Mouse (Mus musculus): Measurements from ENCODE around the gene Tagln2. TPM values are rescaled to one million over a fixed set of nuclear protein-coding genes. Genes with fewer than 3 reads are reported as not detected.

The Tagln2 gene
- 100 to 1,000 TPM; 218 to 523 TPM for polyA plus RNA-seq (2012; fragmentation: generic; extraction: Trizol)

GRCm38 (mm10) chr1:172499765-172500441 lies at the start of gene Tagln2:
Gene Tagln2 (plus strand): TSS chr1:172500047.

GRCm38 (mm10) chr1:172475054-172475741 lies 24.6 kb upstream of the Tagln2 start, which contains the start of gene Slamf9:
Gene Slamf9 (plus strand): TSS chr1:172475358.

GRCm38 (mm10) chr1:172481540-172482280 lies 18.1 kb upstream of the Tagln2 start, which contains the start of gene Igsf9:
Gene Igsf9 (plus strand): TSS chr1:172481788.

GRCm38 (mm10) chr1:172520576-172521440 lies 21.0 kb downstream of the Tagln2 start, which contains the start of gene Cfap45:
Gene Cfap45 (plus strand): TSS chr1:172520801.

GRCm38 (mm10) chr1:172555638-172556037 lies 55.8 kb downstream of the Tagln2 start, which contains the start of gene Vsig8:
Gene Vsig8 (plus strand): TSS chr1:172555938.

Other genes with a start within 250 kb of the Tagln2 start
- gene Atp1a4, start 241.6 kb upstream of the Tagln2 start, polyA plus RNA-seq (2012; fragmentation: generic; extraction: Trizol) = not detected
- gene Igsf8, start 238.4 kb upstream of the Tagln2 start, polyA plus RNA-seq (2012; fragmentation: generic; extraction: Trizol) = 10 to 100 TPM; 24.5 to 59.9 TPM
- under 1 TPM in 1 of 2 experiments, not detected in 1; 0.02 TPM for gene Atp1a2, start 202.0 kb upstream of the Tagln2 start, polyA plus RNA-seq (2012; fragmentation: generic; extraction: Trizol)
- under 1 TPM; under 0.01 to 0.19 TPM for gene Kcnj9, start 170.7 kb upstream of the Tagln2 start, polyA plus RNA-seq (2012; fragmentation: generic; extraction: Trizol)
- under 1 TPM in 1 of 2 experiments, not detected in 1; 0.01 TPM for gene Kcnj10, start 158.8 kb upstream of the Tagln2 start, polyA plus RNA-seq (2012; fragmentation: generic; extraction: Trizol)
- 1 to 10 TPM in 1 of 2 experiments, under 1 TPM in 1; 0.43 to 1.8 TPM for gene Pigm, start 123.5 kb upstream of the Tagln2 start, polyA plus RNA-seq (2012; fragmentation: generic; extraction: Trizol)
- not detected for gene Slamf9, start 24.7 kb upstream of the Tagln2 start, polyA plus RNA-seq (2012; fragmentation: generic; extraction: Trizol)
- 1 to 10 TPM in 1 of 2 experiments, under 1 TPM in 1; 0.41 to 3.1 TPM for gene Igsf9, start 18.3 kb upstream of the Tagln2 start, polyA plus RNA-seq (2012; fragmentation: generic; extraction: Trizol)
- gene Cfap45, start 20.8 kb downstream of the Tagln2 start, polyA plus RNA-seq (2012; fragmentation: generic; extraction: Trizol) = under 1 TPM in 1 of 2 experiments, not detected in 1; 0.01 TPM
- gene Vsig8, start 55.9 kb downstream of the Tagln2 start, polyA plus RNA-seq (2012; fragmentation: generic; extraction: Trizol) = under 1 TPM in 1 of 2 experiments, not detected in 1; 0.09 TPM
- gene Slamf8, start 90.5 kb downstream of the Tagln2 start, polyA plus RNA-seq (2012; fragmentation: generic; extraction: Trizol) = under 1 TPM in 1 of 2 experiments, not detected in 1; 0.18 TPM
- gene Fcrl6, start 102.5 kb downstream of the Tagln2 start, polyA plus RNA-seq (2012; fragmentation: generic; extraction: Trizol) = not detected
- 1 to 10 TPM; 2.5 to 5.6 TPM for gene Dusp23, start 132.9 kb downstream of the Tagln2 start, polyA plus RNA-seq (2012; fragmentation: generic; extraction: Trizol)
- not detected for gene Crp, start 198.0 kb downstream of the Tagln2 start, polyA plus RNA-seq (2012; fragmentation: generic; extraction: Trizol)